Mouse (Mus musculus) olfactory bulb, adult 2 months (tissue): ENCODE data around the gene Plscr3.

Experiments
- CTCF ChIP-seq: fragments of 200-500 bp; IDR thresholded peaks from 2 replicates; pipeline ENCODE4 v1.5.1; 2012; ENCODE audit warnings: low read depth, mild to moderate bottlenecking, low read length, moderate library complexity; ENCODE audit not compliant: insufficient read depth
- POLR2A ChIP-seq: fragments of 200-500 bp; IDR thresholded peaks from 2 replicates; pipeline ENCODE4 v1.6.1; 2012; ENCODE audit warnings: mild to moderate bottlenecking, low read depth, low read length, moderate library complexity; ENCODE audit not compliant: insufficient read depth

DNA sequence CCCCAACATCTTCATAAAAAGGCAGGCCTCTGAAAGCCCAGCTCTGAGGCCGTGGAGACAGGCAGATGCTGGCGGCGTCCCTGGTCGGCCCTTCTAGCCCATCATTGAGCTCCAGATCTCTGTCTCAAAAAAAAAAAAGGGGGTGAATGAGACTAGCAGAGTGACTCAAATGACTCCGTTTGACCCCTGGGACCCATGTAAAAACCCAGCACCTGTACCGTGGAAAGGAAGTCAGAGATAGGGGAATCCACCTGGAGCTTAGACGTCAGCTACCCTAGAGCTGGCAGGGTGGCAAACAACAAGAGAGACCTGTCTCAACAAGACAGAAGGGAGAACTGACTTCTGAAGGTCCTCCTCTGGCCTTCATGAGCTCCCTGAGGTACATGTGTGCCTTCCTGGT is 25.6 kb downstream of the Plscr3 start:
- TF ChIP-seq CTCF: no peak
- TF ChIP-seq POLR2A: no peak
